Mouse (Mus musculus) spleen, adult 2 months (tissue): ENCODE data around the gene Ptprj.

ENCODE experiments used
- CTCF ChIP-seq: fragments of 200-500 bp; IDR thresholded peaks from 2 replicates; pipeline ENCODE4 v1.5.1; 2011; ENCODE audit warnings: mild to moderate bottlenecking, inconsistent platforms; ENCODE audit not compliant: insufficient read depth, insufficient read length, insufficient replicate concordance; ENCODE audit errors: extremely low read depth
- POLR2A ChIP-seq: fragments of 200-500 bp; IDR thresholded peaks from 2 replicates; pipeline ENCODE4 v1.6.1; 2011; ENCODE audit warnings: low read depth, low read length, inconsistent platforms

DNA sequence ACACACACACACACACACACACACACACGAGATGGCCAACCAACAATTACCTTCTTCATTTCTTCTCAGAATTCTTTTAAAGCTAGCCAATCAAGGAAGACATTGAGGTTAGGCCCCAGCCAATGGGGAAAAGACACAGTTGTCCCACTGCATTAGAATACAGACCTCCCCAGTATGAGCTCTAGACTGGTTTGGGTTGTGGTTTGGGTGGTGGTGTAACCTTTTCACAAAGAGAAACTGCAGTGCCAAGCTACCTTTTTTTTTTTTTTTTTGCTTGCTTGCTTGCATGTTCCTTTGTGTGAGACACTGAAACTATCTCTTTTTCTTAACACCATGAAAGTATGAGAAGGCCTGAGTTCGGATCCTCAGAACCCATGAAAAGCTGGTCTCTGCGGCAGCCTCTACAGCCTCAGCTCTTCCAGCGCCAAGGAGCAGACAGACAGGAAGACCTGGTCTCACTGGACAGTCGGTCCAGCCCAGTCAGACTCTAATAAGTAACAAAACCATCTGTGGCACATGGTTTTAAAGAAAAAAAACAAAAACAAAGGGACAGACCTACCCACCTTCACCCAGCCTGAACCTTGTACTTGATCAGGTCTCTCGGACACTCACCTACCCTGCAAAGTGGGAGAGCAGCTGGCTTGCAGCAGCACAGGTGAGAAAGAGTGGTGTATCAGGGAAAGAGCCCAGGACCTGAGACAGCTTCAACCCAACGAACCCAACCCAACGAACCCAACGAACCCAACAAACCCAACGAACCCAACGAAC lies 92.8 kb downstream of the Ptprj start:
- TF ChIP-seq CTCF: no peak
- TF ChIP-seq POLR2A: no peak
